Mouse (Mus musculus) right cerebral cortex, adult 2 months (tissue): Measurements from ENCODE around the gene Hmcn2.

Experiments used
- DNase-seq, 2 experiments: peaks; one replicate each; pipeline ENCODE4 v3.0.0; 2021 to 2022; ENCODE audit warnings: low spot score in 2 of 2

The Hmcn2 gene

DNA sequence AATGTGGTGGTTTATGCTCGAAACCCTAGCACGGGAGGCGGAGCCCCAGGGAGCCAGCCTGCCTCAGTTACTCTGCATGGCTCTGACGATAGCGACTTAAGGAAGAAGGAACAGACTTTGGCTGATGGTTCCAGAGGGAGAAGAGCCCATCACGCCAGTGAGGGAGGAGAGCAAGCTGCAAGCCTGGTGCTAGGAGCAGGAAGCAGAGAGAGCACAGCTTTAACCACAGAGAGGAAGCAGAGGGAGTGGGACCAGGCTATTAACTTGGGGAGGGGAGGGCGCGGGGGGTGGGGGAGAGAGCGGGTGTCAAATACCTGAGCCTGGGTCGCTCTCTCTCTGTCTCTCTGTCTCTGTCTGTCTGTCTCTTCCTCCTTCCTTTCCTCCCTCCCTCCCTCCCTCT lies 102.8 kb downstream of the Hmcn2 start:
- no peak for DNase-seq

DNA sequence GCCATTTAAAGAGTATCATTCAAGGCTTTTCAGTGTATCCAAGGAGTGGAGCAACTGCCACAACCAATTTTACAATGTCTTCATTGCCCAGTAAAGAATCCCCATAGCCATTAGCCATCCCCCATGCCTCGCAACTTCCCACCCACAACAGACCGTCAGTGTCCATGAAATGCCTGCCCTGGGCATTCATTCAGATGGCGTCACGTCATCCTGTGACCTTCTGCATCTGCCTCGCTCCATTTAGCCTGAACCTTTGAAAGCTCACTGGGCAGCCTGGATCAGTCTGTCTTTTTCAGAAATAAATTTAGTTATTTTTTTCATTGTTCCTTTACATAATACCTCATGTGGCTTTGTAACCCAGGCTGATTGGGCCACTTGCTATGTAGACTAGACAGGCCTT lies 103.8 kb downstream of the Hmcn2 start:
- no peak for DNase-seq

DNA sequence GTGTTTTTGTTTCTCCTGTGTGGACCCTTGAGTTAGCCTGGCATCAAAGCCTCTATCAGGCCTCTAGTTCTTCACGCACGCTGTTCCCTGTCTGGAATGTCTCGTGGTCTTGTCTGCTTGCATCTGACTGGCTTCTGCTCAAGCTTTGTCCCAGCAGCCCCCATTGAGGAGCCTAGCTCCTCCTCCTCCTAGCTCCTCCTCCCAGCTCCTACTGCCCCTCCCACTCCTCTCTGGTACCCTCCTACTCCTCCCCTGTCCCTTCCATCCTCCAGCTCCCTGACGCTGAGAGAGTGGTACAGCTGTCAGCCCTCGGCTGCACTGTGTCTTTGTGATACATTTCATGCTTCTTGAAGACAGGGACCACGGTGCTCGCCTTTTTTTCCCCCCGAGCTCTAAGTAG lies 104.4 kb downstream of the Hmcn2 start:
- DNase-seq: no peak

DNA sequence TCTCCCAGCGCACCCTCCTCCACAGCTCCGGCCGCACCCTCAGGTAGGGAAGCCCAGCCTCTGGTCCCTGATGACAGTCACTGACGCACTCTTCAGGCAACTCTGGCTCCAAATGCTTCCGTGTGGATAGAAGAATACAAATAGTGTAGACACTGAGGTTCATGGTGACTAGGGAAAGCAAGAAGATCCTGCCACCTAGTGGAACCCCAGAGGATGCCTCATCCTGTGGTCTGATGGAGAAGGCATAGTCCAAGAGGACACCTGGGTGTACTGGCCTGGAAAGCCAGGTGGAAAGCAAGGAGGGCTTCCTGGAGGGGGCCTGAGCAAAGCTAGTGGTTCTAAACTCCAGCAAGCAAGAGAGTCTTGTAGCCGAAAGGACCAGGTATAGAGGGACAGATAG lies 106.7 kb downstream of the Hmcn2 start:
- peak; percentile 12 to 15 for DNase-seq

- DNase-seq: no peak
Observed at GRCm38 (mm10) chr2:31422576-31422975, 108.4 kb downstream of the Hmcn2 start.

- DNase-seq: no peak
Observed at GRCm38 (mm10) chr2:31431477-31431876, 117.3 kb downstream of the Hmcn2 start.

- DNase-seq: no peak
Observed at GRCm38 (mm10) chr2:31434746-31435145, 120.5 kb downstream of the Hmcn2 start.

- DNase-seq: peak; percentile 36 to 39
Observed at GRCm38 (mm10) chr2:31435567-31435966, 121.4 kb downstream of the Hmcn2 start.

GRCm38 (mm10) chr2:31437480-31438245 lies 123.4 kb downstream of the Hmcn2 start:
- no peak for DNase-seq

DNA sequence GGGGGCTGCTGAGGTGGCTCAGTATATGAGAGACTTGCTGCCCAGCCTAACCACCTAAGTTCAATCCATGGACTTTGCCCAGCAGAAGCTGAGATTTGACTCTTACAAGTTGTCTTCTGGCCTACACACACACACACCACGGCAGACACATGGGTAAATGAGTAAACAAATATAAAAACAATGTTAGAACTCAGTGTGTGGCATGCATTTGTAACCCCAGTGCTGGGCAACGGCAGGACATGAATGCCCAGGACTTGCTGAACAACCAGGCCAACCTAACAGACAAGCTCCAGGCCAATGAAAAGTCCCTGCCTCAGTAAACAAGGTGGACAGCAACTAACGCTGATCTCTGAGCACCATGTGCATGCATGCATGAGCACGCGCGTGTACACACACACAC lies 125.4 kb downstream of the Hmcn2 start:
- no peak for DNase-seq

DNA sequence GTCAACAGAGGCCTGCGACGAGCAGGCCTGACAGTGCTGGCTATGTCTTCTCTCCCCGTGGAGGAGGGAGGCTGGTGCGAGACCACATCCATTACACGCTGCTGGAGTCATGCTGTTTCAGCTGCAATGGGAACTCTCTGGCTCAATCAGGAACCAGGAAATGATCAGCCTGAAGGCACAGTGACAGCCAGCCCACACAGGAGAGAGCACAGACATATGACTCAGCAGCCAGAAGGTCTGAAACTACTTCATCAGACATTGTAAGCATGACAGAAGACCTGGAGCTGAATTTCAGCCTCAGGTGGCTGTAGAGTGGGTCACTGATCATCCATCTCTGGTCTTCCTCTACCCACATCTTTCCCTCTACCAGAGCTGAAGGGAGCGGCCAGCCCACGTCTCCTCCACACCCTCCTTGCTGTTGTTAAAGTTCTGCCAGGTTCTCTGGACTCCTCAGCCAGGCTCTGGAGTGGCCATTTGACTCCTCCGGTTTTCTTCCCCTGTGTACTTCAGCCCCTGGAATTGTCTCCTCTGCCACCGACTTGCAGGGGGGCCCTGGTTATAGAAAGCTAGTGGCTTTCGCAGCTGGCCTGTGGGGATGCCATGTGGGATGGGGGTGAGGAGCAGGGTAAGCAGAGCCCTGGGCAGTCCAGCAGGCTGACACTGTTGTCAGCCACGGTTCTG lies 128.4 kb downstream of the Hmcn2 start:
- DNase-seq: peak; percentile 58 to 62

GRCm38 (mm10) chr2:31446036-31446435 lies 131.8 kb downstream of the Hmcn2 start:
- DNase-seq: no peak

DNA sequence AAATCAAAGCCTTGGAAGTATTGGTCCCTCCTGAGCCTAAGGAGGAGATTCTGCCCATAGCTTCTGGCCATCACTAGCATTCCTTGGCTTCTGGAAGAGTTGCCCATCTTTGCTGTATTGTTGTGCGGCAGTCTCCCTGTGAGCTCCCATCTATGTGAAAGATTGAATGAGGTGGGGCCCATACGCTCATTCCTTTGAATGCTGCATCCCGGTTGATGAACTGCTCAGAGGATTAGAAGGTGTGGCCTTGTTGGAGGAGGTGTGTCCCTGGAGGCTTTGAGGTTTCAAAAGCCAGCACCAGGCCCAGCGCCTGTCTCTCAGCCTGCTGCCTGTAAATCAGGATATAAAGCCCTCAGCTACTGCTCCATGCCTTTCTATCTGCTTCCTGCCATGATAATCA lies 132.2 kb downstream of the Hmcn2 start:
- no peak for DNase-seq

DNA sequence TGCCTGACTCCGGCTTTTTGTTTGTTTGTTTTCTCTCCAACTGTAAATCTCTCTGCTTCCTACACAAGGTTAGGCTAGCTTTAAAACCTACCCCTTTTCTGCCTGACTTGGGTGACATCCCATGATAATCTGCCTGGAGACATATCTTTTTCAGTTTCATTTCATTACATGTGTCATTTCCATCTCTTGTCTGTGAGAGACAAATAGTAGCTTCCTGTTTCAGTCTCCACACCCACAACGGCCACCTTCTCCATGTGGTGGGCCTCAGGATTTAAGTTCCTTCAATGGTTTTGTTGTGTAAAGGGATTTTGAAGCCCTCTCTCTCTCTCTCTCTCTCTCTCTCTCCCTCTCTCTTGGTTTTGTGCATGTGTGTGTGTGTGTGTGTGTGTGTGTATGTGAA lies 133.3 kb downstream of the Hmcn2 start:
- no peak for DNase-seq

GRCm38 (mm10) chr2:31448756-31449440 lies 134.7 kb downstream of the Hmcn2 start:
- DNase-seq: no peak

- peak; percentile 19 to 50 for DNase-seq
Observed at GRCm38 (mm10) chr2:31449441-31449815, 135.2 kb downstream of the Hmcn2 start.

- DNase-seq: no peak
Observed at GRCm38 (mm10) chr2:31449902-31450301, 135.7 kb downstream of the Hmcn2 start.

- no peak for DNase-seq
Observed at GRCm38 (mm10) chr2:31450661-31451060, 136.4 kb downstream of the Hmcn2 start.

DNA sequence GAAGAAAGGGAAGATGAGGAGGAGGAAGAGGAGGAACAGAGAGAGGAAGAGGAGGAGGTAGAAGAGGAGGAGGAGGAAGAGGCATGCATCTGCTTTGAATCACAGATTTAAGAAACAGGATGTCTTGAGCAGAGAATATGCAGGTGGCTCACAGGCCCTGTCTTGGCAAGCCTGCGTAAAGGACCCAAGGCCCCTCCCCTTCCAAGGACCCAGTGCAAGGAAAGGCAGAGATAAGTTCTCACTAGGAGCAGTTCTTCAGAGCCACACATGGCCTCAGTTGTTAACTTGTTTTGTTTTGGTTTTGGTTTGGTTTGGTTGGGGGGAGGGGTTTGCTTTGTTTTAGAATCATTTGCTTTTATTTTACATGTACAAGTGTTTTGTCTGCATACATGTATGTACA lies 137.3 kb downstream of the Hmcn2 start:
- no peak for DNase-seq

- no peak for DNase-seq
Observed at GRCm38 (mm10) chr2:31453011-31453410, 138.8 kb downstream of the Hmcn2 start.

DNA sequence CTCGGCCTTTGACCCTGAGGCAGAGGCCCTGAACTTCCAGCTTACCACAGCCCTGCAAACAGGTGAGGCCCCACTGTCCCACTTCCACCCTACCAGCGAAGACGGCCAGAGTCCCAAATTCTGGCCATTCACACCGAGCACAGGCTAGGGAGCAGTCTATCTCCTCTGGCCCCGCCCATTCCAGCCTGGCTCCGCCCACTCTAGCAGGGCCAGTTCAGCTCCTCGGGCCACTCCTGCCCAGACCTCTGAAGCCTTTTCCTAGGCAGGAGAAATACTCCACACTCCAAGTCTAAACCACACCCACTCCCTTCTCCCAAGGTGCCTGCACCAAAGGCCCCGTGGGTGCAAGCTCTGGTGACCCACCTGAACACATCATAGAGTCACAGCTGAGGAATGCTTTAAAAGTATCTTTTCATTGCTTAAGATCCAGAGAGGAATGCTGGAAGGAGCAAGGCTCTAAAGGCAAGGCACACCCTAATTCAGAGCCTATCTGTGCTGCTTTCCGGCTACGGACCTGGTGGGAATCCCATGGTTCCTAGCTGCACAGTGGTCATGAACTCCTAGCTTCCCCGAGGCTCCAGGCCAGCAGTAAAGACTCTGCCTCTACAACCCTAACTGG lies 139.5 kb downstream of the Hmcn2 start:
- no peak for DNase-seq

- peak in 1 of 2 experiments; percentile 27 for DNase-seq
Observed at GRCm38 (mm10) chr2:31454280-31454679, 140.1 kb downstream of the Hmcn2 start.
